Mouse (Mus musculus) liver, embryonic 15.5 days (tissue): ENCODE measurements around the gene Haao. TPM values are rescaled to one million over a fixed set of nuclear protein-coding genes. Genes with fewer than 3 reads are reported as not detected.

Experiments used
- ATAC-seq: fragments of 200-750 bp; cut with Nextera tagmentation; 2 replicates; pipeline ENCODE4 v1.8.0; 2017; ENCODE audit warnings: moderate number of reproducible peaks, mild to moderate bottlenecking, moderate library complexity; ENCODE audit not compliant: insufficient read depth
- H3K27ac ChIP-seq: fragments of 300-500 bp; sonication (generic); replicated peaks from 2 replicates; pipeline ENCODE4 v1.5.1; 2015; ENCODE audit warnings: mild to moderate bottlenecking, inconsistent platforms
- H3K27me3 ChIP-seq: fragments of 300-500 bp; sonication (generic); 2 replicates; pipeline ENCODE4 v1.6.1; 2015; ENCODE audit warnings: mild to moderate bottlenecking, inconsistent platforms
- H3K36me3 ChIP-seq: fragments of 300-500 bp; sonication (generic); replicated peaks from 2 replicates; pipeline ENCODE4 v1.6.1; 2015; ENCODE audit warnings: moderate library complexity, mild to moderate bottlenecking, inconsistent platforms
- H3K4me1 ChIP-seq: fragments of 300-500 bp; sonication (generic); replicated peaks from 2 replicates; pipeline ENCODE4 v1.6.1; 2015; ENCODE audit warnings: inconsistent platforms
- H3K4me2 ChIP-seq: fragments of 300-500 bp; sonication (generic); 2 replicates; pipeline ENCODE4 v1.6.1; 2015; ENCODE audit warnings: moderate library complexity, mild to moderate bottlenecking, inconsistent platforms
- H3K4me3 ChIP-seq: fragments of 300-500 bp; sonication (generic); replicated peaks from 2 replicates; pipeline ENCODE4 v1.5.1; 2015; ENCODE audit warnings: mild to moderate bottlenecking, inconsistent platforms
- H3K9ac ChIP-seq: fragments of 300-500 bp; sonication (generic); 2 replicates; pipeline ENCODE4 v1.6.1; 2015; ENCODE audit warnings: moderate library complexity, mild to moderate bottlenecking, inconsistent platforms
- H3K9me3 ChIP-seq: fragments of 300-500 bp; sonication (generic); replicated peaks from 2 replicates; pipeline ENCODE4 v1.6.1; 2016; ENCODE audit warnings: inconsistent platforms
- WGBS: fragments of 180-500 bp; shearing (Covaris S2); methylation state at CpG from one replicate; pipeline ENCODE4 v1.1.7; 2015; ENCODE audit warnings: mixed read lengths; ENCODE audit not compliant: insufficient replicate concordance; 5-methylcytosine and 5-hydroxymethylcytosine counted together
- polyA plus RNA-seq: library from polyadenylated mRNA; unstranded; fragments of >200 nt; fragmentation: Nextera tagmentation; extraction: Ambion mirVana; gene quantifications from 2 replicates; pipeline ENCODE4 v1.2.1, GENCODE M21; 2015

Haao gene
- polyA plus RNA-seq, 1 experiment from 2014 or later = 57.4 TPM

DNA sequence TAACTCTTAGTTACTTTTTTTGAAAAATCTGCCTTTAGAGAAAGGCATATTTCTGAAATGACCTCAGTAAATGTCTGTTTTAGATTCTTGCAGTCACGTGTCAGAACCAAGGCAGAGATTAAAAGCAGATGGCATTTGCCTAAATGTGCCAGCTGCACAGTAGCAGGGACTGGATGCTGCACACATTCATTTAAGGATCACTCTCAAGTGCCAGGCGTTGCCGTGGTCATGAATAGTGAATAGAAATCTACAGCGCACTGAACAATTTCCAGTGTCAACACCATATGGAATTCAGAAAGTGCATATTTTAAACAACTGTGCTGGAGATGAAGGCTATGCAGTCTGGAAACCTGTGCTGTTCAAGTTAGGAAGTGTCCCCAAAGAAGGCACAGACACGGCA, 65.0 kb downstream of the Haao start:
- Histone ChIP-seq H3K9me3 (no peaks in the 10 kb centered on the region), H3K36me3 (peaks cover 52% of the 10 kb centered on the region), H3K27ac (no peak overlapping the region), H3K27me3 (no peaks in the 10 kb centered on the region), H3K4me1 (peaks cover 36% of the 10 kb centered on the region), H3K4me3 (no peak overlapping the region), H3K9ac (no peak overlapping the region), H3K4me2 (no peak overlapping the region)
- 86% methylated on average over 5 of the region's 5 CpGs for WGBS
- ATAC-seq = no peak

Other genes with a start within 250 kb of the Haao start
- gene Kcng3, start 216.1 kb downstream of the Haao start, polyA plus RNA-seq = not detected in 2 replicates
- gene Mta3, start 141.8 kb downstream of the Haao start, polyA plus RNA-seq = 36.9 and 37.3 TPM in 2 replicates